Mouse (Mus musculus) adrenal gland, adult 18-20 months (tissue): ENCODE results near the gene Macrod2. TPM values are rescaled to one million over a fixed set of nuclear protein-coding genes. Genes with fewer than 3 reads are reported as not detected.

Experiments used
- DNase-seq, 2 experiments: peaks; one replicate each; pipeline ENCODE4 v3.0.0; 2021 to 2022; ENCODE audit warnings: low spot score in 2 of 2
- total RNA-seq, 2 experiments: library from RNA; stranded (reverse); gene quantifications; 1 replicate in 1 of 2; 2 replicates in 1 of 2; pipeline ENCODE4 v1.2.3; 2021

Gene Macrod2
- total RNA-seq, 2 experiments from 2014 or later = 8.4 to 8.6 TPM

GRCm38 (mm10) chr2:141591326-141591725 is 1196.2 kb downstream of the Macrod2 start:
- DNase-seq = no peak

GRCm38 (mm10) chr2:141594811-141595210 is 1199.7 kb downstream of the Macrod2 start:
- DNase-seq = no peak

- no peak for DNase-seq
Observed at GRCm38 (mm10) chr2:141617721-141618120, 1222.6 kb downstream of the Macrod2 start.

GRCm38 (mm10) chr2:141618257-141618656 is 1223.1 kb downstream of the Macrod2 start:
- no peak for DNase-seq

- no peak for DNase-seq
Observed at GRCm38 (mm10) chr2:141664051-141664450, 1268.9 kb downstream of the Macrod2 start.

GRCm38 (mm10) chr2:141672814-141673213 is 1277.7 kb downstream of the Macrod2 start:
- no peak for DNase-seq

GRCm38 (mm10) chr2:141673405-141673804 is 1278.3 kb downstream of the Macrod2 start:
- no peak for DNase-seq

- DNase-seq = no peak
Observed at GRCm38 (mm10) chr2:141697541-141697940, 1302.4 kb downstream of the Macrod2 start.

- no peak for DNase-seq
Observed at GRCm38 (mm10) chr2:141698320-141698719, 1303.2 kb downstream of the Macrod2 start.

- no peak for DNase-seq
Observed at GRCm38 (mm10) chr2:141700759-141701452, 1305.8 kb downstream of the Macrod2 start.

- no peak for DNase-seq
Observed at GRCm38 (mm10) chr2:141711785-141712184, 1316.7 kb downstream of the Macrod2 start.

- no peak for DNase-seq
Observed at GRCm38 (mm10) chr2:141712265-141712664, 1317.2 kb downstream of the Macrod2 start.

- DNase-seq = no peak
Observed at GRCm38 (mm10) chr2:141715061-141715460, 1320.0 kb downstream of the Macrod2 start.

- no peak for DNase-seq
Observed at GRCm38 (mm10) chr2:141722531-141722930, 1327.4 kb downstream of the Macrod2 start.

GRCm38 (mm10) chr2:141728998-141729397 is 1333.9 kb downstream of the Macrod2 start:
- no peak for DNase-seq

- DNase-seq = no peak
Observed at GRCm38 (mm10) chr2:141736685-141737456, 1341.8 kb downstream of the Macrod2 start.

- no peak for DNase-seq
Observed at GRCm38 (mm10) chr2:141738702-141739101, 1343.6 kb downstream of the Macrod2 start.

- DNase-seq = no peak
Observed at GRCm38 (mm10) chr2:141740318-141740717, 1345.2 kb downstream of the Macrod2 start.

GRCm38 (mm10) chr2:141800236-141800635 is 1405.1 kb downstream of the Macrod2 start:
- DNase-seq = no peak

- no peak for DNase-seq
Observed at GRCm38 (mm10) chr2:141800909-141801308, 1405.8 kb downstream of the Macrod2 start.

- no peak for DNase-seq
Observed at GRCm38 (mm10) chr2:141816266-141816665, 1421.2 kb downstream of the Macrod2 start.

GRCm38 (mm10) chr2:141817546-141818180 is 1422.6 kb downstream of the Macrod2 start:
- DNase-seq = no peak
